Mouse (Mus musculus) stomach, postnatal 0 days (tissue): ENCODE data around the gene Rpusd1.

ENCODE experiments used
- CTCF ChIP-seq: IDR thresholded peaks from 2 replicates; pipeline ENCODE4 v1.5.1; 2016; ENCODE audit warnings: antibody characterized with exemption, low read depth, mild to moderate bottlenecking, moderate library complexity
- EP300 ChIP-seq: optimal IDR thresholded peaks from 2 replicates; pipeline ENCODE3; 2016; ENCODE audit warnings: antibody characterized with exemption

DNA sequence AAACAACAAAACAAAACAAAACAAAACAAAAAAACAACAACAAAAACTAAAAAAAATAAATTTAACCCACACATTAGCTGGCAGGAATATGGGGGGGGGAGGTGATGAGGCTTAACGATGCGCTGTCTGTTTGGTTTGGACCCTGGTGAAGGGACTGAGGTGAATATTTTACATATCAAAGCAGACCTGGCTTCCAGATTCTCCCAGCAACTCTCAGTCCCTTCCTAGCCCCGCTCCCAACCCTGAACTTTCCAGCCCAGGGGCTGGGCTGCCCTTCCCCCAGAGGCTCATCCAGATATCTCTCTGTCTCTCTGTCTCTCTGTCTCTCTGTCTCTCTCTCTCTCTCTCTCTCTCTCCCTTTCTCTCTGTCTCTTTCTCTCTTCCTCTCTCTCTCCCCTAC lies 35.1 kb downstream of the Rpusd1 start:
- TF ChIP-seq CTCF (no peak), EP300 (no peak)
